Mouse (Mus musculus): Measurements from ENCODE around the gene Atm. TPM values are rescaled to one million over a fixed set of nuclear protein-coding genes. Genes with fewer than 3 reads are reported as not detected.

Atm gene
- total and polyA plus RNA-seq, 3 experiments, result 1.4 to 77.4 (median 51.8) TPM

GRCm38 (mm10) chr9:53397685-53398387 is 138.7 kb downstream of the Atm start:
- Histone ChIP-seq H3K4me1 (ENCODE audit: insufficient read depth, low read depth, low read length) (no peaks in the 10 kb centered on the region), H3K36me3 (replicated peaks) (no peaks in the 10 kb centered on the region), H3K9me3 (replicated peaks) (no peaks in the 10 kb centered on the region), H3K27me3 (ENCODE audit: insufficient read depth, low read length) (peaks cover 5% of the 10 kb centered on the region; the same call in 1 of the 2 replicates), H3K4me3 (ENCODE audit: low read depth, low read length) (no peak overlapping the region)
- TF ChIP-seq POLR2AphosphoS5 (IDR thresholded peaks at IDR 0.05; ENCODE audit: insufficient replicate concordance, low read depth, low read length), result no peak
- no peak for TF ChIP-seq GATA1 (IDR thresholded peaks at IDR 0.05; ENCODE audit: borderline replicate concordance, low read length)
- no peak for TF ChIP-seq GATA2 (IDR thresholded peaks at IDR 0.05; ENCODE audit: borderline replicate concordance, low read depth, low read length)
- no peak for TF ChIP-seq CTCF (IDR thresholded peaks at IDR 0.05; ENCODE audit: low read depth, low read length)
- ATAC-seq (ENCODE audit: extremely low read depth, insufficient number of reproducible peaks, low FRiP score, poor library complexity, severe bottlenecking) (no peak), DNase-seq (ENCODE audit: low spot score) (no peak)

GRCm38 (mm10) chr9:53390136-53390535 is 146.4 kb downstream of the Atm start:
- Histone ChIP-seq H3K4me1 (ENCODE audit: insufficient read depth, low read depth, low read length) (no peaks in the 10 kb centered on the region), H3K4me3 (ENCODE audit: low read depth, low read length) (no peak overlapping the region), H3K9me3 (replicated peaks) (no peaks in the 10 kb centered on the region), H3K36me3 (replicated peaks) (no peaks in the 10 kb centered on the region), H3K27me3 (ENCODE audit: insufficient read depth, low read length) (peaks cover 4% of the 10 kb centered on the region)
- ATAC-seq (ENCODE audit: extremely low read depth, insufficient number of reproducible peaks, low FRiP score, poor library complexity, severe bottlenecking) (no peak), DNase-seq (ENCODE audit: low spot score) (no peak)
- TF ChIP-seq CTCF (IDR thresholded peaks at IDR 0.05; ENCODE audit: low read depth, low read length) (no peak), GATA2 (IDR thresholded peaks at IDR 0.05; ENCODE audit: borderline replicate concordance, low read depth, low read length) (no peak), GATA1 (IDR thresholded peaks at IDR 0.05; ENCODE audit: borderline replicate concordance, low read length) (no peak), POLR2AphosphoS5 (IDR thresholded peaks at IDR 0.05; ENCODE audit: insufficient replicate concordance, low read depth, low read length) (no peak), TAL1 (conservative IDR thresholded peaks at IDR 0.05; ENCODE audit: low read depth, low read length) (no peak)

Other genes starting within 250 kb of the Atm start
- not detected in 2 replicates for gene Exph5, start 235.1 kb downstream of the Atm start, total RNA-seq (2014; fragmentation: Nextera tagmentation)
- 0.11 and 0.23 TPM in 2 replicates for gene Exph5, start 235.1 kb downstream of the Atm start, total RNA-seq (2017)
- not detected in 2 replicates for gene Exph5, start 235.1 kb downstream of the Atm start, polyA plus RNA-seq (2012)
- gene Kdelc2, start 152.7 kb downstream of the Atm start, total RNA-seq (2014; fragmentation: Nextera tagmentation), result not detected in 2 replicates
- gene Kdelc2, start 152.7 kb downstream of the Atm start, total RNA-seq (2017), result 0.05 and 0.12 TPM in 2 replicates
- not detected in 2 replicates for gene Kdelc2, start 152.7 kb downstream of the Atm start, polyA plus RNA-seq (2012)
- gene 4930550C14Rik, start 134.4 kb downstream of the Atm start, total RNA-seq (2014; fragmentation: Nextera tagmentation), result not detected in 2 replicates
- 0.06 TPM in 1 of 2 replicates, not detected in the other for gene 4930550C14Rik, start 134.4 kb downstream of the Atm start, total RNA-seq (2017)
- gene 4930550C14Rik, start 134.4 kb downstream of the Atm start, polyA plus RNA-seq (2012), result not detected in 2 replicates
- 68.5 and 70.7 TPM in 2 replicates for gene Npat, start 307 bp upstream of the Atm start, total RNA-seq (2014; fragmentation: Nextera tagmentation)
- gene Npat, start 307 bp upstream of the Atm start, total RNA-seq (2017), result 40.4 and 44.6 TPM in 2 replicates
- gene Npat, start 307 bp upstream of the Atm start, polyA plus RNA-seq (2012), result 1.1 and 1.7 TPM in 2 replicates
- 43.6 and 44.2 TPM in 2 replicates for gene Acat1, start 73.6 kb upstream of the Atm start, total RNA-seq (2014; fragmentation: Nextera tagmentation)
- 75.3 and 76.7 TPM in 2 replicates for gene Acat1, start 73.6 kb upstream of the Atm start, total RNA-seq (2017)
- gene Acat1, start 73.6 kb upstream of the Atm start, polyA plus RNA-seq (2012), result 118 and 124 TPM in 2 replicates
- gene Cul5, start 133.3 kb upstream of the Atm start, total RNA-seq (2014; fragmentation: Nextera tagmentation), result 44.8 and 51.3 TPM in 2 replicates
- gene Cul5, start 133.3 kb upstream of the Atm start, total RNA-seq (2017), result 53.6 and 60.9 TPM in 2 replicates
- gene Cul5, start 133.3 kb upstream of the Atm start, polyA plus RNA-seq (2012), result 5.1 and 6.5 TPM in 2 replicates
- not detected in 2 replicates for gene Rab39, start 169.5 kb upstream of the Atm start, total RNA-seq (2014; fragmentation: Nextera tagmentation)
- 0.06 and 0.11 TPM in 2 replicates for gene Rab39, start 169.5 kb upstream of the Atm start, total RNA-seq (2017)
- gene Rab39, start 169.5 kb upstream of the Atm start, polyA plus RNA-seq (2012), result not detected in 2 replicates
- not detected in 2 replicates for gene Slc35f2, start 234.8 kb upstream of the Atm start, total RNA-seq (2014; fragmentation: Nextera tagmentation)
- gene Slc35f2, start 234.8 kb upstream of the Atm start, total RNA-seq (2017), result 0.33 TPM in 1 of 2 replicates, not detected in the other
- gene Slc35f2, start 234.8 kb upstream of the Atm start, polyA plus RNA-seq (2012), result not detected in 2 replicates

Measured in G1E (cell line).